Mouse (Mus musculus) lung, embryonic 15.5 days (tissue): ENCODE measurements around the gene Pum2. TPM values are rescaled to one million over a fixed set of nuclear protein-coding genes. Genes with fewer than 3 reads are reported as not detected.

Experiments
- ATAC-seq: fragments of 200-750 bp; cut with Nextera tagmentation; 2 replicates; pipeline ENCODE4 v1.8.0; 2017; ENCODE audit warnings: moderate number of reproducible peaks, borderline replicate concordance; ENCODE audit not compliant: low FRiP score, low TSS enrichment; ENCODE audit errors: extremely low read depth
- H3K27ac ChIP-seq: fragments of 300-500 bp; sonication (generic); 2 replicates; pipeline ENCODE4 v1.5.1; 2015; ENCODE audit warnings: moderate library complexity, mild to moderate bottlenecking, inconsistent platforms
- H3K27me3 ChIP-seq: fragments of 300-500 bp; sonication (generic); 2 replicates; pipeline ENCODE4 v1.6.1; 2015; ENCODE audit warnings: inconsistent platforms
- H3K36me3 ChIP-seq: fragments of 300-500 bp; sonication (generic); 2 replicates; pipeline ENCODE4 v1.6.1; 2015; ENCODE audit warnings: inconsistent platforms
- H3K4me1 ChIP-seq: fragments of 300-500 bp; sonication (generic); 2 replicates; pipeline ENCODE4 v1.6.1; 2015; ENCODE audit warnings: inconsistent platforms
- H3K4me2 ChIP-seq: fragments of 300-500 bp; sonication (generic); 2 replicates; pipeline ENCODE4 v1.6.1; 2015; ENCODE audit warnings: inconsistent platforms, mild to moderate bottlenecking, moderate library complexity
- H3K4me3 ChIP-seq: fragments of 300-500 bp; sonication (generic); 2 replicates; pipeline ENCODE4 v1.5.1; 2015; ENCODE audit warnings: mild to moderate bottlenecking, inconsistent platforms
- H3K9ac ChIP-seq: fragments of 300-500 bp; sonication (generic); 2 replicates; pipeline ENCODE4 v1.6.1; 2015; ENCODE audit warnings: inconsistent platforms
- H3K9me3 ChIP-seq: fragments of 300-500 bp; sonication (generic); 2 replicates; pipeline ENCODE4 v1.6.1; 2016; ENCODE audit warnings: inconsistent platforms
- WGBS: fragments of 180-500 bp; shearing (Covaris S2); methylation state at CpG from one replicate; pipeline ENCODE4 v1.1.7; 2015; 5-methylcytosine and 5-hydroxymethylcytosine counted together
- polyA plus RNA-seq: library from polyadenylated mRNA; unstranded; fragments of >200 nt; fragmentation: Nextera tagmentation; extraction: Ambion mirVana; gene quantifications from 2 replicates; pipeline ENCODE4 v1.2.1, GENCODE M21; 2015

The Pum2 gene
- polyA plus RNA-seq, 1 experiment from 2014 or later: 42.5 TPM

- Histone ChIP-seq H3K36me3 (no peaks in the 10 kb centered on the region), H3K27me3 (no peaks in the 10 kb centered on the region), H3K4me1 (no peaks in the 10 kb centered on the region), H3K27ac (no peak overlapping the region), H3K4me2 (no peak overlapping the region), H3K9ac (no peak overlapping the region), H3K4me3 (no peak overlapping the region), H3K9me3 (no peaks in the 10 kb centered on the region)
- WGBS: 68% methylated on average over 15 of the region's 15 CpGs
- ATAC-seq: no peak
These were observed 90.4 kb downstream of the Pum2 start for GRCm38 (mm10) chr12:8764221-8764930.

GRCm38 (mm10) chr12:8770946-8771843 lies 97.3 kb downstream of the Pum2 start, which contains the start of gene Sdc1:
TSS of gene Sdc1 (plus strand) at chr12:8771323.
- WGBS: 1% methylated on average over 67 of the region's 67 CpGs

GRCm38 (mm10) chr12:8771844-8772380 lies 98.0 kb downstream of the Pum2 start:
- no peaks in the 10 kb centered on the region for H3K27me3 ChIP-seq
- peak overlapping the region; percentile 88 for H3K27ac ChIP-seq
- H3K9me3 ChIP-seq: no peaks in the 10 kb centered on the region
- H3K4me1 ChIP-seq: peaks cover 31% of the 10 kb centered on the region
- peak overlapping the region; percentile 92 for H3K9ac ChIP-seq
- ATAC-seq: peak; percentile 1; the same call in 1 of the 2 replicates
- H3K4me2 ChIP-seq: peak overlapping the region; percentile 90
- WGBS: under 1% methylated on average over 37 of the region's 37 CpGs
- H3K36me3 ChIP-seq: no peaks in the 10 kb centered on the region
- H3K4me3 ChIP-seq: peak overlapping the region; percentile 88

More at GRCm38 (mm10) chr12:8770946-8771843, 97.3 kb downstream of the Pum2 start, which contains the start of gene Sdc1:
- Histone ChIP-seq H3K4me2 (peak within 1 kb of the TSS; percentile 90), H3K4me1 (peaks cover 28% of the 10 kb centered on the region), H3K27me3 (no peaks in the 10 kb centered on the region), H3K27ac (peak within 1 kb of the TSS; percentile 88), H3K9ac (peak within 1 kb of the TSS; percentile 92), H3K9me3 (no peaks in the 10 kb centered on the region), H3K36me3 (no peaks in the 10 kb centered on the region), H3K4me3 (peak within 1 kb of the TSS; percentile 88)
- peak; percentile 90 for ATAC-seq

GRCm38 (mm10) chr12:8772451-8773143 lies 98.7 kb downstream of the Pum2 start:
- Histone ChIP-seq H3K4me1 (peaks cover 35% of the 10 kb centered on the region), H3K4me3 (peak overlapping the region; percentile 88), H3K27ac (peak overlapping the region; percentile 88), H3K27me3 (no peaks in the 10 kb centered on the region), H3K4me2 (peak overlapping the region; percentile 90), H3K9ac (peak overlapping the region; percentile 92), H3K9me3 (no peaks in the 10 kb centered on the region), H3K36me3 (no peaks in the 10 kb centered on the region)
- under 1% methylated on average over 50 of the region's 55 CpGs for WGBS
- peak; percentile 40 for ATAC-seq

- WGBS: 19% methylated on average over 6 of the region's 6 CpGs
- Histone ChIP-seq H3K27me3 (no peaks in the 10 kb centered on the region), H3K36me3 (no peaks in the 10 kb centered on the region), H3K4me3 (peak overlapping the region; percentile 88), H3K4me2 (peak overlapping the region; percentile 90), H3K27ac (peak overlapping the region; percentile 88; the same call in 1 of the 2 replicates), H3K9me3 (no peaks in the 10 kb centered on the region), H3K4me1 (peaks cover 35% of the 10 kb centered on the region), H3K9ac (0 out of 2 replicates have a peak overlapping the region, but pooled peaks have one; percentile 26)
- ATAC-seq: no peak
These were observed 99.4 kb downstream of the Pum2 start for GRCm38 (mm10) chr12:8773336-8773735.

- H3K4me1 ChIP-seq: peaks cover 36% of the 10 kb centered on the region
- no peak for ATAC-seq
- no peaks in the 10 kb centered on the region for H3K27me3 ChIP-seq
- peak overlapping the region; percentile 90 for H3K4me2 ChIP-seq
- no peaks in the 10 kb centered on the region for H3K9me3 ChIP-seq
- peak overlapping the region; percentile 88; the same call in 1 of the 2 replicates for H3K4me3 ChIP-seq
- 0 out of 2 replicates have a peak overlapping the region, but pooled peaks have one; percentile 29 for H3K27ac ChIP-seq
- no peaks in the 10 kb centered on the region for H3K36me3 ChIP-seq
- H3K9ac ChIP-seq: no peak overlapping the region
These were observed 100.2 kb downstream of the Pum2 start for GRCm38 (mm10) chr12:8774183-8774582.

- no peaks in the 10 kb centered on the region for H3K27me3 ChIP-seq
- no peaks in the 10 kb centered on the region for H3K9me3 ChIP-seq
- no peaks in the 10 kb centered on the region for H3K36me3 ChIP-seq
- 83% methylated on average over 7 of the region's 7 CpGs for WGBS
- no peak overlapping the region for H3K4me3 ChIP-seq
- H3K27ac ChIP-seq: no peak overlapping the region
- peaks cover 50% of the 10 kb centered on the region for H3K4me1 ChIP-seq
- no peak overlapping the region for H3K4me2 ChIP-seq
- ATAC-seq: no peak
- no peak overlapping the region for H3K9ac ChIP-seq
These were observed 102.3 kb downstream of the Pum2 start for GRCm38 (mm10) chr12:8776206-8776605.

- no peak overlapping the region for H3K27ac ChIP-seq
- H3K9ac ChIP-seq: no peak overlapping the region
- no peaks in the 10 kb centered on the region for H3K27me3 ChIP-seq
- H3K9me3 ChIP-seq: no peaks in the 10 kb centered on the region
- H3K4me2 ChIP-seq: no peak overlapping the region
- 77% methylated on average over 3 of the region's 3 CpGs for WGBS
- H3K4me1 ChIP-seq: peaks cover 56% of the 10 kb centered on the region
- ATAC-seq: no peak
- no peaks in the 10 kb centered on the region for H3K36me3 ChIP-seq
- no peak overlapping the region for H3K4me3 ChIP-seq
These were observed 102.8 kb downstream of the Pum2 start for GRCm38 (mm10) chr12:8776741-8777140.

- Histone ChIP-seq H3K9me3 (no peaks in the 10 kb centered on the region), H3K4me1 (peaks cover 66% of the 10 kb centered on the region), H3K4me2 (no peak overlapping the region), H3K27ac (no peak overlapping the region), H3K36me3 (no peaks in the 10 kb centered on the region), H3K27me3 (no peaks in the 10 kb centered on the region), H3K9ac (no peak overlapping the region), H3K4me3 (no peak overlapping the region)
- ATAC-seq: no peak
- WGBS: 78% methylated on average over 7 of the region's 7 CpGs
These were observed 104.2 kb downstream of the Pum2 start for GRCm38 (mm10) chr12:8778106-8778505.

- Histone ChIP-seq H3K4me3 (no peak overlapping the region), H3K36me3 (no peaks in the 10 kb centered on the region), H3K27ac (no peak overlapping the region), H3K4me1 (peaks cover 63% of the 10 kb centered on the region), H3K9ac (no peak overlapping the region), H3K27me3 (no peaks in the 10 kb centered on the region), H3K9me3 (no peaks in the 10 kb centered on the region), H3K4me2 (no peak overlapping the region)
- WGBS: 54% methylated on average over 4 of the region's 4 CpGs
- ATAC-seq: no peak
These were observed 105.9 kb downstream of the Pum2 start for GRCm38 (mm10) chr12:8779851-8780250.

GRCm38 (mm10) chr12:8781121-8781520 lies 107.2 kb downstream of the Pum2 start:
- peaks cover 68% of the 10 kb centered on the region for H3K4me1 ChIP-seq
- ATAC-seq: no peak
- no peaks in the 10 kb centered on the region for H3K36me3 ChIP-seq
- no peaks in the 10 kb centered on the region for H3K27me3 ChIP-seq
- no peak overlapping the region for H3K4me3 ChIP-seq
- H3K9me3 ChIP-seq: no peaks in the 10 kb centered on the region
- no peak overlapping the region for H3K9ac ChIP-seq
- H3K4me2 ChIP-seq: no peak overlapping the region
- H3K27ac ChIP-seq: no peak overlapping the region
- 73% methylated on average over 7 of the region's 7 CpGs for WGBS
